Mouse (Mus musculus): ENCODE measurements around the gene Ambra1. TPM values are rescaled to one million over a fixed set of nuclear protein-coding genes. Genes with fewer than 3 reads are reported as not detected.

Ambra1 gene
- polyA plus RNA-seq, 1 experiment, result not detected

- TF ChIP-seq CTCF (IDR thresholded peaks at IDR 0.05; ENCODE audit: insufficient read depth, low read depth, low read length) (no peak), POLR2A (IDR thresholded peaks at IDR 0.05; ENCODE audit: insufficient read depth, low read depth, low read length) (no peak)
- no peak overlapping the region for H3K4me3 ChIP-seq (ENCODE audit: insufficient read depth, low read depth, low read length)
- 18% methylated on average over 1 of the region's 1 CpGs for WGBS
- H3K27ac ChIP-seq (ENCODE audit: insufficient read depth, low read depth, low read length), result peak overlapping the region; percentile 37; the same call in 1 of the 2 replicates
- peaks cover 3% of the 10 kb centered on the region; the same call in 1 of the 2 replicates for H3K4me1 ChIP-seq (ENCODE audit: control insufficient read depth, insufficient read depth, low read length)
Measured at GRCm38 (mm10) chr2:91844085-91844484, 114.2 kb downstream of the Ambra1 start.

GRCm38 (mm10) chr2:91852446-91853191 lies 122.7 kb downstream of the Ambra1 start:
- H3K27ac ChIP-seq (ENCODE audit: insufficient read depth, low read depth, low read length), result peak overlapping the region; percentile 41; the same call in 1 of the 2 replicates
- peaks cover 2% of the 10 kb centered on the region; the same call in 1 of the 2 replicates for H3K4me1 ChIP-seq (ENCODE audit: control insufficient read depth, insufficient read depth, low read length)
- WGBS, result 30% methylated on average over 2 of the region's 2 CpGs
- H3K4me3 ChIP-seq (ENCODE audit: insufficient read depth, low read depth, low read length), result no peak overlapping the region
- no peak for TF ChIP-seq CTCF (IDR thresholded peaks at IDR 0.05; ENCODE audit: insufficient read depth, low read depth, low read length)
- TF ChIP-seq POLR2A (IDR thresholded peaks at IDR 0.05; ENCODE audit: insufficient read depth, low read depth, low read length), result no peak

- no peak for TF ChIP-seq CTCF (IDR thresholded peaks at IDR 0.05; ENCODE audit: insufficient read depth, low read depth, low read length)
- no peak for TF ChIP-seq POLR2A (IDR thresholded peaks at IDR 0.05; ENCODE audit: insufficient read depth, low read depth, low read length)
- peaks cover 2% of the 10 kb centered on the region; the same call in 1 of the 2 replicates for H3K4me1 ChIP-seq (ENCODE audit: control insufficient read depth, insufficient read depth, low read length)
- no peak overlapping the region for H3K27ac ChIP-seq (ENCODE audit: insufficient read depth, low read depth, low read length)
- WGBS, result 65% methylated on average over 6 of the region's 6 CpGs
- H3K4me3 ChIP-seq (ENCODE audit: insufficient read depth, low read depth, low read length), result no peak overlapping the region
Measured at GRCm38 (mm10) chr2:91854575-91854974, 124.6 kb downstream of the Ambra1 start.

GRCm38 (mm10) chr2:91856958-91857357 lies 127.0 kb downstream of the Ambra1 start:
- no peak overlapping the region for H3K27ac ChIP-seq (ENCODE audit: insufficient read depth, low read depth, low read length)
- TF ChIP-seq CTCF (IDR thresholded peaks at IDR 0.05; ENCODE audit: insufficient read depth, low read depth, low read length), result no peak
- no peak for TF ChIP-seq POLR2A (IDR thresholded peaks at IDR 0.05; ENCODE audit: insufficient read depth, low read depth, low read length)
- WGBS, result 83% methylated on average over 3 of the region's 3 CpGs
- H3K4me3 ChIP-seq (ENCODE audit: insufficient read depth, low read depth, low read length), result no peak overlapping the region
- peaks cover 2% of the 10 kb centered on the region; the same call in 1 of the 2 replicates for H3K4me1 ChIP-seq (ENCODE audit: control insufficient read depth, insufficient read depth, low read length)

- Histone ChIP-seq H3K4me3 (ENCODE audit: insufficient read depth, low read depth, low read length) (no peak overlapping the region), H3K27ac (ENCODE audit: insufficient read depth, low read depth, low read length) (0 out of 2 replicates have a peak overlapping the region, but pooled peaks have one; percentile 6), H3K4me1 (ENCODE audit: control insufficient read depth, insufficient read depth, low read length) (no peaks in the 10 kb centered on the region)
- TF ChIP-seq CTCF (IDR thresholded peaks at IDR 0.05; ENCODE audit: insufficient read depth, low read depth, low read length), result no peak
- TF ChIP-seq POLR2A (IDR thresholded peaks at IDR 0.05; ENCODE audit: insufficient read depth, low read depth, low read length), result no peak
- 34% methylated on average over 4 of the region's 4 CpGs for WGBS
Measured at GRCm38 (mm10) chr2:91859423-91859822, 129.5 kb downstream of the Ambra1 start.

- Histone ChIP-seq H3K4me1 (ENCODE audit: control insufficient read depth, insufficient read depth, low read length) (peaks cover 5% of the 10 kb centered on the region), H3K4me3 (ENCODE audit: insufficient read depth, low read depth, low read length) (no peak overlapping the region), H3K27ac (ENCODE audit: insufficient read depth, low read depth, low read length) (peak overlapping the region; percentile 92)
- WGBS, result 11% methylated on average over 8 of the region's 8 CpGs
- TF ChIP-seq CTCF (IDR thresholded peaks at IDR 0.05; ENCODE audit: insufficient read depth, low read depth, low read length), result no peak
Measured at GRCm38 (mm10) chr2:91870754-91871153, 140.8 kb downstream of the Ambra1 start.

GRCm38 (mm10) chr2:91871225-91871624 lies 141.3 kb downstream of the Ambra1 start:
- WGBS, result 16% methylated on average over 1 of the region's 1 CpGs
- no peak for TF ChIP-seq CTCF (IDR thresholded peaks at IDR 0.05; ENCODE audit: insufficient read depth, low read depth, low read length)
- Histone ChIP-seq H3K27ac (ENCODE audit: insufficient read depth, low read depth, low read length) (peak overlapping the region; percentile 92; the same call in 1 of the 2 replicates), H3K4me1 (ENCODE audit: control insufficient read depth, insufficient read depth, low read length) (peaks cover 5% of the 10 kb centered on the region), H3K4me3 (ENCODE audit: insufficient read depth, low read depth, low read length) (no peak overlapping the region)

- Histone ChIP-seq H3K27ac (ENCODE audit: insufficient read depth, low read depth, low read length) (peak overlapping the region; percentile 13; the same call in 1 of the 2 replicates), H3K4me1 (ENCODE audit: control insufficient read depth, insufficient read depth, low read length) (peaks cover 5% of the 10 kb centered on the region), H3K4me3 (ENCODE audit: insufficient read depth, low read depth, low read length) (no peak overlapping the region)
- TF ChIP-seq CTCF (IDR thresholded peaks at IDR 0.05; ENCODE audit: insufficient read depth, low read depth, low read length) (no peak), POLR2A (IDR thresholded peaks at IDR 0.05; ENCODE audit: insufficient read depth, low read depth, low read length) (no peak)
- 86% methylated on average over 3 of the region's 3 CpGs for WGBS
Measured at GRCm38 (mm10) chr2:91872658-91873057, 142.7 kb downstream of the Ambra1 start.

GRCm38 (mm10) chr2:91876000-91876805 lies 146.3 kb downstream of the Ambra1 start:
- Histone ChIP-seq H3K4me1 (ENCODE audit: control insufficient read depth, insufficient read depth, low read length) (peaks cover 5% of the 10 kb centered on the region), H3K4me3 (ENCODE audit: insufficient read depth, low read depth, low read length) (no peak overlapping the region), H3K27ac (ENCODE audit: insufficient read depth, low read depth, low read length) (no peak overlapping the region)
- TF ChIP-seq CTCF (IDR thresholded peaks at IDR 0.05; ENCODE audit: insufficient read depth, low read depth, low read length), result no peak
- no peak for TF ChIP-seq POLR2A (IDR thresholded peaks at IDR 0.05; ENCODE audit: insufficient read depth, low read depth, low read length)
- WGBS, result 77% methylated on average over 9 of the region's 9 CpGs
